Mouse (Mus musculus): ENCODE results near the gene Ptpn1.

The Ptpn1 gene

GRCm38 (mm10) chr2:167931985-167932726 is at the start of gene Ptpn1:
Gene Ptpn1, plus strand, starts transcription at chr2:167932057.
- DNase-seq (ENCODE audit: low spot score), result peak; percentile 87

- no peak for DNase-seq (ENCODE audit: low spot score)
These were observed 45.4 kb upstream of the Ptpn1 start for GRCm38 (mm10) chr2:167886485-167886884.

- no peak for DNase-seq (ENCODE audit: low spot score)
These were observed 44.1 kb upstream of the Ptpn1 start for GRCm38 (mm10) chr2:167887516-167888347.

GRCm38 (mm10) chr2:167888834-167889233 is 43.0 kb upstream of the Ptpn1 start:
- DNase-seq (ENCODE audit: low spot score), result no peak

- no peak for DNase-seq (ENCODE audit: low spot score)
These were observed 42.0 kb upstream of the Ptpn1 start for GRCm38 (mm10) chr2:167889886-167890285.

- no peak for DNase-seq (ENCODE audit: low spot score)
These were observed 39.9 kb upstream of the Ptpn1 start for GRCm38 (mm10) chr2:167891908-167892307.

- DNase-seq (ENCODE audit: low spot score), result no peak
These were observed 38.2 kb upstream of the Ptpn1 start for GRCm38 (mm10) chr2:167893680-167894079.

GRCm38 (mm10) chr2:167894948-167895372 is 36.9 kb upstream of the Ptpn1 start:
- DNase-seq (ENCODE audit: low spot score), result peak; percentile 62

- no peak for DNase-seq (ENCODE audit: low spot score)
These were observed 34.0 kb upstream of the Ptpn1 start for GRCm38 (mm10) chr2:167897896-167898295.

GRCm38 (mm10) chr2:167899989-167900421 is 31.9 kb upstream of the Ptpn1 start:
- DNase-seq (ENCODE audit: low spot score), result no peak

- DNase-seq (ENCODE audit: low spot score), result no peak
These were observed 29.6 kb upstream of the Ptpn1 start for GRCm38 (mm10) chr2:167902116-167902703.

- DNase-seq (ENCODE audit: low spot score), result no peak
These were observed 28.5 kb upstream of the Ptpn1 start for GRCm38 (mm10) chr2:167903242-167903952.

- no peak for DNase-seq (ENCODE audit: low spot score)
These were observed 27.1 kb upstream of the Ptpn1 start for GRCm38 (mm10) chr2:167904621-167905367.

GRCm38 (mm10) chr2:167905561-167905960 is 26.3 kb upstream of the Ptpn1 start:
- no peak for DNase-seq (ENCODE audit: low spot score)

- DNase-seq (ENCODE audit: low spot score), result no peak
These were observed 25.1 kb upstream of the Ptpn1 start for GRCm38 (mm10) chr2:167906729-167907128.

GRCm38 (mm10) chr2:167909531-167910177 is 22.2 kb upstream of the Ptpn1 start:
- no peak for DNase-seq (ENCODE audit: low spot score)

GRCm38 (mm10) chr2:167910178-167910540 is 21.7 kb upstream of the Ptpn1 start:
- no peak for DNase-seq (ENCODE audit: low spot score)

GRCm38 (mm10) chr2:167911511-167911910 is 20.3 kb upstream of the Ptpn1 start:
- no peak for DNase-seq (ENCODE audit: low spot score)

GRCm38 (mm10) chr2:167919081-167919480 is 12.8 kb upstream of the Ptpn1 start:
- no peak for DNase-seq (ENCODE audit: low spot score)

- no peak for DNase-seq (ENCODE audit: low spot score)
These were observed 11.8 kb upstream of the Ptpn1 start for GRCm38 (mm10) chr2:167920041-167920440.

GRCm38 (mm10) chr2:167920960-167921495 is 10.8 kb upstream of the Ptpn1 start:
- DNase-seq (ENCODE audit: low spot score), result no peak

Data from urinary bladder, postnatal 10 days (tissue).